Mouse (Mus musculus): ENCODE results near the gene Nxpe2. TPM values are rescaled to one million over a fixed set of nuclear protein-coding genes. Genes with fewer than 3 reads are reported as not detected.

Nxpe2 gene
- 0.73 and 1.2 TPM in 2 replicates for polyA plus RNA-seq (2014; fragmentation: Nextera tagmentation; extraction: Ambion mirVana)

GRCm38 (mm10) chr9:48353148-48353698 lies at the start of gene Nxpe2:
Gene Nxpe2, minus strand, starts transcription at chr9:48353454.
- WGBS, result 72% methylated on average over 2 of the region's 2 CpGs
- no peaks in the 10 kb centered on the region for H3K9me3 ChIP-seq (ENCODE audit: control insufficient read depth, low read length)
- no peaks in the 10 kb centered on the region for H3K27me3 ChIP-seq (ENCODE audit: control insufficient read depth, insufficient read depth, low read length)
- no peaks in the 10 kb centered on the region for H3K36me3 ChIP-seq (ENCODE audit: control insufficient read depth, insufficient read depth, low read length)
- no peak within 1 kb of the TSS for H3K27ac ChIP-seq (ENCODE audit: low read depth, low read length)
- DNase-seq (ENCODE audit: low spot score), result no peak
- no peak within 1 kb of the TSS for H3K9ac ChIP-seq (ENCODE audit: low read length)
- H3K4me2 ChIP-seq (ENCODE audit: low read depth, low read length, severe bottlenecking), result no peak within 1 kb of the TSS
- no peaks in the 10 kb centered on the region for H3K4me1 ChIP-seq (replicated peaks; ENCODE audit: control insufficient read depth, insufficient read depth, low read length)
- H3K4me3 ChIP-seq (ENCODE audit: low read depth, low read length), result no peak within 1 kb of the TSS
- no peak for ATAC-seq (replicated peaks; ENCODE audit: low FRiP score)

GRCm38 (mm10) chr9:48389983-48390382 lies 36.7 kb upstream of the Nxpe2 start:
- H3K9ac ChIP-seq (ENCODE audit: low read length), result no peak overlapping the region
- H3K36me3 ChIP-seq (ENCODE audit: control insufficient read depth, insufficient read depth, low read length), result no peaks in the 10 kb centered on the region
- ATAC-seq (replicated peaks; ENCODE audit: low FRiP score) (no peak), DNase-seq (ENCODE audit: low spot score) (no peak)
- H3K27me3 ChIP-seq (ENCODE audit: control insufficient read depth, insufficient read depth, low read length), result no peaks in the 10 kb centered on the region
- WGBS, result 81% methylated on average over 3 of the region's 3 CpGs
- no peaks in the 10 kb centered on the region for H3K4me1 ChIP-seq (replicated peaks; ENCODE audit: control insufficient read depth, insufficient read depth, low read length)
- H3K4me2 ChIP-seq (ENCODE audit: low read depth, low read length, severe bottlenecking), result no peak overlapping the region
- no peak overlapping the region for H3K27ac ChIP-seq (ENCODE audit: low read depth, low read length)
- H3K9me3 ChIP-seq (ENCODE audit: control insufficient read depth, low read length), result no peaks in the 10 kb centered on the region
- H3K4me3 ChIP-seq (ENCODE audit: low read depth, low read length), result no peak overlapping the region

- no peak overlapping the region for H3K9ac ChIP-seq (ENCODE audit: low read length)
- no peak for DNase-seq (ENCODE audit: low spot score)
Observed at GRCm38 (mm10) chr9:48388451-48388850, 35.2 kb upstream of the Nxpe2 start.

GRCm38 (mm10) chr9:48374357-48374756 lies 21.1 kb upstream of the Nxpe2 start:
- Histone ChIP-seq H3K27me3 (ENCODE audit: control insufficient read depth, insufficient read depth, low read length) (no peaks in the 10 kb centered on the region), H3K27ac (ENCODE audit: low read depth, low read length) (no peak overlapping the region), H3K9me3 (ENCODE audit: control insufficient read depth, low read length) (no peaks in the 10 kb centered on the region), H3K36me3 (ENCODE audit: control insufficient read depth, insufficient read depth, low read length) (no peaks in the 10 kb centered on the region), H3K4me2 (ENCODE audit: low read depth, low read length, severe bottlenecking) (no peak overlapping the region), H3K4me3 (ENCODE audit: low read depth, low read length) (no peak overlapping the region), H3K4me1 (replicated peaks; ENCODE audit: control insufficient read depth, insufficient read depth, low read length) (no peaks in the 10 kb centered on the region), H3K9ac (ENCODE audit: low read length) (no peak overlapping the region)
- 81% methylated on average over 2 of the region's 2 CpGs for WGBS
- no peak for DNase-seq (ENCODE audit: low spot score)
- ATAC-seq (replicated peaks; ENCODE audit: low FRiP score), result no peak

More at GRCm38 (mm10) chr9:48388451-48388850, 35.2 kb upstream of the Nxpe2 start:
- ATAC-seq (replicated peaks; ENCODE audit: low FRiP score), result no peak
- Histone ChIP-seq H3K36me3 (ENCODE audit: control insufficient read depth, insufficient read depth, low read length) (no peaks in the 10 kb centered on the region), H3K9me3 (ENCODE audit: control insufficient read depth, low read length) (no peaks in the 10 kb centered on the region), H3K27ac (ENCODE audit: low read depth, low read length) (no peak overlapping the region), H3K4me1 (replicated peaks; ENCODE audit: control insufficient read depth, insufficient read depth, low read length) (no peaks in the 10 kb centered on the region), H3K27me3 (ENCODE audit: control insufficient read depth, insufficient read depth, low read length) (no peaks in the 10 kb centered on the region), H3K4me2 (ENCODE audit: low read depth, low read length, severe bottlenecking) (no peak overlapping the region), H3K4me3 (ENCODE audit: low read depth, low read length) (no peak overlapping the region)
- WGBS, result 84% methylated on average over 4 of the region's 4 CpGs

- ATAC-seq (replicated peaks; ENCODE audit: low FRiP score), result no peak
- Histone ChIP-seq H3K27me3 (ENCODE audit: control insufficient read depth, insufficient read depth, low read length) (no peaks in the 10 kb centered on the region), H3K4me2 (ENCODE audit: low read depth, low read length, severe bottlenecking) (no peak overlapping the region)
Observed at GRCm38 (mm10) chr9:48373232-48373878, 20.1 kb upstream of the Nxpe2 start.

GRCm38 (mm10) chr9:48362743-48363142 lies 9.5 kb upstream of the Nxpe2 start:
- Histone ChIP-seq H3K27me3 (ENCODE audit: control insufficient read depth, insufficient read depth, low read length) (no peaks in the 10 kb centered on the region), H3K27ac (ENCODE audit: low read depth, low read length) (no peak overlapping the region), H3K36me3 (ENCODE audit: control insufficient read depth, insufficient read depth, low read length) (no peaks in the 10 kb centered on the region), H3K4me3 (ENCODE audit: low read depth, low read length) (no peak overlapping the region), H3K4me1 (replicated peaks; ENCODE audit: control insufficient read depth, insufficient read depth, low read length) (no peaks in the 10 kb centered on the region), H3K9ac (ENCODE audit: low read length) (no peak overlapping the region), H3K9me3 (ENCODE audit: control insufficient read depth, low read length) (no peaks in the 10 kb centered on the region), H3K4me2 (ENCODE audit: low read depth, low read length, severe bottlenecking) (no peak overlapping the region)
- 87% methylated on average over 6 of the region's 6 CpGs for WGBS
- no peak for DNase-seq (ENCODE audit: low spot score)
- ATAC-seq (replicated peaks; ENCODE audit: low FRiP score), result no peak

More at GRCm38 (mm10) chr9:48373232-48373878, 20.1 kb upstream of the Nxpe2 start:
- Histone ChIP-seq H3K9ac (ENCODE audit: low read length) (no peak overlapping the region), H3K4me1 (replicated peaks; ENCODE audit: control insufficient read depth, insufficient read depth, low read length) (no peaks in the 10 kb centered on the region), H3K9me3 (ENCODE audit: control insufficient read depth, low read length) (no peaks in the 10 kb centered on the region), H3K36me3 (ENCODE audit: control insufficient read depth, insufficient read depth, low read length) (no peaks in the 10 kb centered on the region), H3K4me3 (ENCODE audit: low read depth, low read length) (no peak overlapping the region), H3K27ac (ENCODE audit: low read depth, low read length) (no peak overlapping the region)
- WGBS, result 81% methylated on average over 4 of the region's 4 CpGs
- no peak for DNase-seq (ENCODE audit: low spot score)

GRCm38 (mm10) chr9:48361815-48362631 lies 8.8 kb upstream of the Nxpe2 start:
- H3K27ac ChIP-seq (ENCODE audit: low read depth, low read length), result no peak overlapping the region; the same call in 1 of the 2 replicates
- no peak overlapping the region for H3K4me3 ChIP-seq (ENCODE audit: low read depth, low read length)
- no peak overlapping the region for H3K9ac ChIP-seq (ENCODE audit: low read length)
- H3K27me3 ChIP-seq (ENCODE audit: control insufficient read depth, insufficient read depth, low read length), result no peaks in the 10 kb centered on the region
- WGBS, result 69% methylated on average over 14 of the region's 14 CpGs
- ATAC-seq (replicated peaks; ENCODE audit: low FRiP score) (no peak), DNase-seq (ENCODE audit: low spot score) (no peak)
- H3K4me2 ChIP-seq (ENCODE audit: low read depth, low read length, severe bottlenecking), result no peak overlapping the region
- no peaks in the 10 kb centered on the region for H3K9me3 ChIP-seq (ENCODE audit: control insufficient read depth, low read length)
- H3K36me3 ChIP-seq (ENCODE audit: control insufficient read depth, insufficient read depth, low read length), result no peaks in the 10 kb centered on the region
- H3K4me1 ChIP-seq (replicated peaks; ENCODE audit: control insufficient read depth, insufficient read depth, low read length), result no peaks in the 10 kb centered on the region

- WGBS, result 83% methylated on average over 4 of the region's 4 CpGs
- ATAC-seq (replicated peaks; ENCODE audit: low FRiP score), result no peak
Observed at GRCm38 (mm10) chr9:48360826-48361225, 7.6 kb upstream of the Nxpe2 start.

More at GRCm38 (mm10) chr9:48360826-48361225, 7.6 kb upstream of the Nxpe2 start:
- Histone ChIP-seq H3K4me1 (replicated peaks; ENCODE audit: control insufficient read depth, insufficient read depth, low read length) (no peaks in the 10 kb centered on the region), H3K4me3 (ENCODE audit: low read depth, low read length) (no peak overlapping the region), H3K4me2 (ENCODE audit: low read depth, low read length, severe bottlenecking) (no peak overlapping the region), H3K27me3 (ENCODE audit: control insufficient read depth, insufficient read depth, low read length) (no peaks in the 10 kb centered on the region), H3K9ac (ENCODE audit: low read length) (no peak overlapping the region), H3K9me3 (ENCODE audit: control insufficient read depth, low read length) (no peaks in the 10 kb centered on the region), H3K36me3 (ENCODE audit: control insufficient read depth, insufficient read depth, low read length) (no peaks in the 10 kb centered on the region), H3K27ac (ENCODE audit: low read depth, low read length) (no peak overlapping the region)
- no peak for DNase-seq (ENCODE audit: low spot score)
